Mouse (Mus musculus) skeletal muscle tissue, adult 2 months (tissue): ENCODE data around the gene Olfr1217.
"Not testable (repeated sequence)": the region's sequence is repeated elsewhere in the genome, so short reads cannot be mapped to it uniquely, and the experiment has no call there.

Experiments used
- DNase-seq: peaks from one replicate; pipeline ENCODE4 v3.0.0-alpha.2; 2012; ENCODE audit warnings: low read depth, low spot score

Gene Olfr1217

DNA sequence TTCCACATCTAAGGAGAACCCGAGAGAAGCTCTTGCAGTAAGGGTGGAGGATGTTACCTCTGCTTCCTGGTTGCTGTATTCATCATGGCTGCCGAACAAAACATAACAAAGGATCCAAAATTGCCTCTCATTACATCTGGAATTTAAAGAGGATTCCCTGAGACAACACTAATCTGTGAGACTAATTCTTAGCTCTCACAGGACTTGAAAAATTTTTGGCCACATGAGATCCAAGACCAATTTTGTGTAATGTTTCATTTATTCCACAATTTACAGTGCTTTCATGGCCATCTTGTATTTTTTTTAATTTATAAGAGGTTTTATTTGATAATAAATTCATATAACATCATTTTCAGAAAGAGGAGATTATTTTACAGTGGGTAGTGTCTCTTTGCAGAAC lies at the start of gene Olfr1217:
Olfr1217 (minus strand) TSS at position 101 of the 400 bp plus-strand sequence.
- no peak for DNase-seq

DNA sequence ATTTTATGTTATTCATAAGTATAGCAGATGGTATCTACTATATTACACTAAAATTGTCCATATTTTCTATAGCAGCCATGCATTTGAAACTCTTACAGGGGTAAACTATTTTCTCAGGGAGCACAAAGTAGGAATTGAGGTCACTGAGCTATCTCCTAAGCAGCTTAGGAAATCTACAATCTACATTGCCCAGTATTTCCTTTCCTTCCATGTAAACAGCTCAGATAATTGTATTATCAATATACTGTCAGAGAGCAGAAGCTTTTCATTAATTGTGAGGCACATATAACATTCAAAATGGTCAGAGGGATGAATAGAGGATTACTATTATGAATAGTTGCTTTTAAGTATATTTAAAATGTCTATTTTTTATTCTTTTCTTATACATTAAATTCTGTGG lies 49.6 kb upstream of the Olfr1217 start:
- DNase-seq: no peak

DNA sequence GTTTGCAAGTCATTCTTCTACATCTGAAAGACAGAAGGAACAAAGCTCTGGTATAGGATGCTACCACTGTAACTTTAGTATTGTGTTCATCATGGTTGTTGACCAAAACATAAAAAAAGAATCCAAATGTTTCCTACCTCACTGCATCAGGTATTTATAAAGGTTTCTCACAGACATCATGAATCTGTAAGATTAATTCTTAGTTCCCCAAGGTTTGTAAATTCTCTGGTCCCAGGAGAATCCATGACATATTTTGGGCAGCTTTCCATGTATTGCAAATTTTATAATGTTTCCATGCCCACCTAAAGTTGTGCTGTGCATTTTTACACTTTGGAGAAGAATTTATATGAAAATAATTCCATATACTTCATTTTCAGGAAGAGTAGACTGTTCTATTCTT lies 29.2 kb upstream of the Olfr1217 start, which contains the start of gene Olfr1218:
Olfr1218 (minus strand) TSS at position 101 of the 400 bp plus-strand sequence.
- DNase-seq: no peak

DNA sequence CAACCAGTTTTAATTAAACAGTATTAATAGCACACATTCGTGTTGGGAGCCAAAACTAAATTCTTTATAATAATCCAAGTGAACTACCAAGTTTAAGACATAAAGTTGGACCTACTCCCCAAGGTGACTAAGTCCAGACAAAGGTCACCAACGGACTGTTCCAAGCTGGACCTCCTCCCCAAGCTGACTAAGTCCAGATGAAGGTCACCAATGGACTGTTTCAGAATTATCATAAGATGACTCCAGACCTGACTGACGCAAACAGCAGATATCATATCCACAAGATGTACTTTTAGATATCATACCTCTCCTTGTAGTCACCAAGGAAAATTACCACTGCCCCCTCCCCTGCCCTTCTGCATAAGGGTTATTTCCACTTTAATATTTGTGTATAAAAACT lies 10.4 kb downstream of the Olfr1217 start:
- DNase-seq: not testable (repeated sequence)

DNA sequence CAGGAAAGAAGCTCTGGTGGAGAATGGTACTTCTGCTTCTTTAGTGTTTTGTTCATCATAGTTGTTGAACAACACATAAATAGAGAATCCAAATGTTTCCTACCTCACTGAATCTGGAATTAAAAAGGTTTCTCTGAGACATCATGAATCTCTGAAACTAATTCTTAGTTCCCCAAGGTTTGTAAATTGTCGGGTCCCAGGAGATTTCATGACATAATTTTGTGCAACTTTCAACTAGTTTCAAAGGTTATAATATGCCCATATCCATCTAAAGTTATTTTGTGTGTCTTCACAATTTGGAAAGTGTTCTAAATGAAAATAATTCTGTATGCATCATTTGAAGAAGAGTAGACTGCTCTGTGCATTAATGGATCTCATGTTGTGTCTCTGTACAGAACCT lies 13.6 kb downstream of the Olfr1217 start, which contains the start of gene Olfr1216:
Olfr1216 (minus strand) TSS at position 101 of the 400 bp plus-strand sequence.
- DNase-seq: no peak

DNA sequence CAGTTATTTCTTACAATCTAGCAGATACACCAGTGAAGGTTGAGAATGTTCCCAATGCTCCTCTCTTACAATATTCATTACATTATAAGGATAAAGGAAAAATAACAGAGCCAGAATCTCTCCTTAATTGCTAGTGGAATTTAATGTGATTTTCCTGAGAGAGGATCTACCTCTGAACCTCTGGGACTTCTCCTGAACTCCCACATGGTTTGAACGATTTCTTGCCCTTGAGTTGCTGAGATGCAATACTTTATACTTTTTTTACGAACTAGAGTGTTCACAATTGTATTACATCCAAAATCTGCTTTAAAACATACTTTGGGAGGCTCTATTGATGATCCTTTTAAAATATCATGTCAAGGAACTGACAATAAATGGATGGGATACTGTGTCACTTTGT lies 25.0 kb downstream of the Olfr1217 start, which contains the start of gene Olfr1215:
Olfr1215 (minus strand) TSS at position 101 of the 400 bp plus-strand sequence.
- DNase-seq: no peak

DNA sequence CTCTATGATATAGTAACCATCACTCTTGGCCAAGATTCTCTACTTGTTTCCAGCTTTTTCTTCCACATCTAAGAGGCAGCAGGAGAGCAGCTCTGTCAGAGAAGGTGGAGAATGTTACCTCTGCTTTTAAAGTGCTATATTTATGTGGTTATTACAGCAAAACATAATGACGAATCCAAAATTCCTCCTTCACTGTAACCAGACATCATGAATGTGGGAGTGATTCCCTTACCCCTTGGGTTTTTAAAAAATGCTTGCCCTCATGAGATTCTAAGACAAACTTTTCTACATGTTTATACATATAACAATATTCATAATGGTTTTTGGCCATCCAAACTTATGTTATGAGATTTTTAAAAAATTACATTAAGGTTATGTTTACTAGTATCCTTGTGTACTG lies 39.3 kb downstream of the Olfr1217 start, which contains the start of gene Olfr1214:
Olfr1214 (minus strand) TSS at position 101 of the 400 bp plus-strand sequence.
- DNase-seq: no peak

DNA sequence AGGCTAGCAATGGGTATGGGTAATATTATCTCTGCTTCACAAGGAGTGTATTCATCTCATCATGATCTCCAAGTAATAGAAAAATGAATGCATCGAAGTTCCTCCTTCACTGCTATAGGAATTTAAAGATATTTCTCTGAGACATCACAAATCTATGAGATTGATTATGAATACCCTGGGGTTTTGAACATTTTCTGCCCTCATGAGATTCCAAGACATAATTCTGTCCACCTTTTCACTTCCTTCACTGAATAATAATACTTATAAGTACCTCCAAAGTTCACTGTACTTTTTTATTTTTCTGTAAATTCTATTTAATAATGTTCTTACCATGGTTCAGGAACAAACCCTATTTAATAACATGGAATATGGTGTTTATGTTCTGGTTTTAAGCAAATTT lies 51.7 kb downstream of the Olfr1217 start, which contains the start of gene Gm13762:
Gm13762 (minus strand) TSS at position 101 of the 400 bp plus-strand sequence.
- DNase-seq: no peak
